Mouse (Mus musculus): ENCODE measurements around the gene Oit1. TPM values are rescaled to one million over a fixed set of nuclear protein-coding genes. Genes with fewer than 3 reads are reported as not detected.

Oit1 gene
- total RNA-seq, 2 experiments from 2014 or later = not detected

- DNase-seq = peak; percentile 75
Measured at GRCm38 (mm10) chr14:8300281-8300680, 78.3 kb downstream of the Oit1 start.

Other genes with a start within 250 kb of the Oit1 start
- 100 to 1,000 TPM; 530 to 551 TPM for gene Pdhb, start 205.7 kb downstream of the Oit1 start, total RNA-seq (2021)
- gene Kctd6, start 164.6 kb downstream of the Oit1 start, total RNA-seq (2021) = 10 to 100 TPM; 13.5 to 14.3 TPM
- gene Acox2, start 119.4 kb downstream of the Oit1 start, total RNA-seq (2021) = 10 to 100 TPM; 16.0 to 37.1 TPM
- 1 to 10 TPM; 2.0 to 5.2 TPM for gene Fam107a, start 60.7 kb downstream of the Oit1 start, total RNA-seq (2021)

All from adrenal gland, postnatal 10 days (tissue).